Mouse (Mus musculus): ENCODE data around the gene Plk5.

DNA sequence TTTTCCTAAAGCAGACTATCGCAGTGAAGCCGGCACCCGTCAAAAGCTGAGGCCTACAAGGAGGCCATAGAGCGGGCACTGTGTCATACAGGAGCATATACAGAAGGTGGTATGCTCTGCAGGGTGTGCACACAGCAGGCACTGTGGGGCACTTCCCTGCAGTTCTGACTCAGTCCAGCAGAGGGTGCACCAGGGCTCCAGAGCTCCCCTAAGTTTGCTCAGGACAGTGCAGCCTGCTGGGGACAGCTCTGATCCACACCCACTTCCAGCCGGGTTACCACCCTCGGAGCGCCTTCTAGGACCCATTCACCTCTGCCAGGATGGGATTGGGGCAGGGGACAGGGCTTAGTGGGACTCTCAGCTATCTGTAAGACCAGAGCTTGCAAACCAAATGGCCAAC lies 6.0 kb upstream of the Plk5 start:
- TF ChIP-seq ETS1 (conservative IDR thresholded peaks at IDR 0.05; ENCODE audit: low read depth, low read length) (no peak), PAX5 (IDR thresholded peaks at IDR 0.05; ENCODE audit: low read length) (no peak), MXI1 (IDR thresholded peaks at IDR 0.05; ENCODE audit: low read depth, low read length) (no peak), BHLHE40 (IDR thresholded peaks at IDR 0.05; ENCODE audit: low read depth, low read length) (peak; percentile 29), CTCF (conservative IDR thresholded peaks at IDR 0.05 in 1 of 2, IDR thresholded peaks at IDR 0.05 in 1 of 2; ENCODE audit: low read depth in 2 of 2, low read length in 2 of 2) (peak; percentile 85 to 94), TCF12 (IDR thresholded peaks at IDR 0.05; ENCODE audit: low read depth, low read length) (0 out of 2 replicates have a peak, but pooled peaks have one; percentile 34), CHD2 (IDR thresholded peaks at IDR 0.05; ENCODE audit: low read length) (no peak), POLR2A (IDR thresholded peaks at IDR 0.05; ENCODE audit: low read depth, low read length) (no peak), MYC (IDR thresholded peaks at IDR 0.05; ENCODE audit: low read depth, low read length) (0 out of 2 replicates have a peak, but pooled peaks have one; percentile 44), POLR2AphosphoS2 (IDR thresholded peaks at IDR 0.05; ENCODE audit: low read depth, low read length) (no peak), NELFE (IDR thresholded peaks at IDR 0.05; ENCODE audit: low read depth, low read length) (peak; percentile 32; the same call in 1 of the 2 replicates), USF1 (IDR thresholded peaks at IDR 0.05; ENCODE audit: low read depth, low read length) (no peak), MAX (IDR thresholded peaks at IDR 0.05; ENCODE audit: low read length) (0 out of 2 replicates have a peak, but pooled peaks have one; percentile 24), MAZ (IDR thresholded peaks at IDR 0.05; ENCODE audit: low read depth, low read length) (0 out of 2 replicates have a peak, but pooled peaks have one; percentile 35)

Data from CH12.LX (cell line).